Mouse (Mus musculus) erythroblast, embryonic 14.5 days (primary cell): Measurements from ENCODE around the gene Decr2. TPM values are rescaled to one million over a fixed set of nuclear protein-coding genes. Genes with fewer than 3 reads are reported as not detected.
"Not testable (repeated sequence)": the region's sequence is repeated elsewhere in the genome, so short reads cannot be mapped to it uniquely, and the experiment has no call there.

Source experiments
- H3K27me3 ChIP-seq: 2 replicates; pipeline ENCODE4 v1.6.1; 2012; ENCODE audit warnings: inconsistent platforms; ENCODE audit not compliant: control insufficient read depth
- H3K36me3 ChIP-seq: 2 replicates; pipeline ENCODE4 v1.6.1; 2012; ENCODE audit warnings: mild to moderate bottlenecking, inconsistent platforms; ENCODE audit not compliant: control insufficient read depth
- H3K4me1 ChIP-seq: 2 replicates; pipeline ENCODE4 v1.6.1; 2012; ENCODE audit warnings: inconsistent platforms; ENCODE audit not compliant: control insufficient read depth
- H3K4me3 ChIP-seq: replicated peaks from 2 replicates; pipeline ENCODE3; 2012; ENCODE audit warnings: moderate library complexity, mild to moderate bottlenecking, inconsistent platforms
- H3K9me3 ChIP-seq: 2 replicates; pipeline ENCODE4 v1.6.1; 2012; ENCODE audit warnings: low read length, inconsistent platforms, mixed read lengths; ENCODE audit not compliant: control insufficient read depth
- GATA1 ChIP-seq: IDR thresholded peaks from 2 replicates; pipeline ENCODE4 v1.6.1; 2012; ENCODE audit warnings: low read length, inconsistent platforms, mixed read lengths
- TAL1 ChIP-seq: IDR thresholded peaks from 3 replicates; pipeline ENCODE4 v1.6.1; 2012; ENCODE audit warnings: low read length, inconsistent platforms, mixed read lengths
- polyA plus RNA-seq: library from polyadenylated mRNA; stranded (reverse); fragments of >175 nt; gene quantifications from 2 replicates; pipeline ENCODE4 v1.2.3, GENCODE M21; 2012

The Decr2 gene
- polyA plus RNA-seq, 1 experiment = not detected

DNA sequence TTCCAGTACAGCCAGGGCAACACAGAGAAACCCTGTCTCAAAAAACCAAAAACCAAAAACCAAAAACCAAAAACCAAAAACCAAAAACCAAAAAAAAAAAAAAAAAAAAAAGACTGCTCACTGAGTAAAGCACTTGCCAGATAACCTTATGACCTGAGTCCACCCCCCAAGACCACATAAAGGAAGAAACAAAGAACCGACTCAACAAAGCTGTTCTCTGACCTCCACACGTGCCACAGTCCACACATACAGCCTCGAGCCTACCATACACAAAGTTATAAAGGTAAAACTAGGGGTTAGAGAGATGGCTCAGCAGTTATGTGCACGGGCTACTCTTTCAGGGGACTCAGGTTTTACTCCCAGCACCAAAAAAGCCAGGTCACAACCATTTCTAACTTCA is 37.4 kb downstream of the Decr2 start:
- no peaks in the 10 kb centered on the region for H3K9me3 ChIP-seq
- no peaks in the 10 kb centered on the region for H3K36me3 ChIP-seq
- H3K27me3 ChIP-seq = no peaks in the 10 kb centered on the region; the same call in none of the 2 replicates
- no peak overlapping the region for H3K4me3 ChIP-seq
- no peak for TF ChIP-seq TAL1
- peaks cover 15% of the 10 kb centered on the region for H3K4me1 ChIP-seq

DNA sequence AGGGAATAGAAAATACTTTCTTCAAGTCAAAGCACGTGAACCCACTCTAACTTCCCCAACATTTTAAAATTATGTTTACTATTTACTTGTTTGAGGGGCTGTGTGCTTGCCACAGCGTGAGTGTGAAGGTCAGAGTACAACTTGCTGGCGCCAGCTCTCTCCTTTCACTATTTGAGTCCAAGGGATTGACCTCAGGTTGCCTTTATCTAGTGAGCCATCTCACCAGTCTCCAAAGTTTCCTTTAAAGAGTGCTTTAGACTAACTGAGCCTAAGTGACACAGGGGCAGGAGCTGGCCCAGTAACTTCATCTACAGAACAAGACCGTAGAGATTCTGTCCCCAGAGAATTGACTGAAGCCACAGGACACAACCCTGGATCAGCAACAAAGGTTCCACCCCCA is 38.1 kb downstream of the Decr2 start:
- Histone ChIP-seq H3K36me3 (no peaks in the 10 kb centered on the region), H3K9me3 (no peaks in the 10 kb centered on the region), H3K4me1 (peaks cover 15% of the 10 kb centered on the region), H3K27me3 (no peaks in the 10 kb centered on the region; the same call in none of the 2 replicates), H3K4me3 (no peak overlapping the region)
- no peak for TF ChIP-seq GATA1
- TF ChIP-seq TAL1 = no peak

DNA sequence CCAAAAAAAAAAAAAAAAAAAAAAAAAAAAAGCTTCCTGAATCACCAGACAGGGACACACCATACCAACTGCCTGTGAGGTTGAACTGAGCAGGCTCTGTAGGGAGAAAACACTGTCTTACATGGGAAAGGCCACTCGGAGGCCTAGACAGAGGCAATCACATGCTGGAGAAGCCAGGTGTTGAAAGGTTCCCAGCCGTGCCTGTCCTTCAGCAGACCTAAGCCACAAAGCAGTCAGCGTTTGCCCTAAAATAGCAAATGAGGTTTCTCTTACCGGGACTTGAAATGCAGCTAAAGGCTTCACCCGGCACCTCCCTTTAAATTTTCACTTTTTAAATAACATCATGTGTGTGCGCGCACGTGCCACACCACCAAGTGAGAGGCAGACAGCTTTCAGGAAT is 42.0 kb downstream of the Decr2 start:
- Histone ChIP-seq H3K27me3 (no peaks in the 10 kb centered on the region; the same call in 1 of the 2 replicates), H3K9me3 (no peaks in the 10 kb centered on the region), H3K36me3 (no peaks in the 10 kb centered on the region), H3K4me3 (no peak overlapping the region), H3K4me1 (peaks cover 2% of the 10 kb centered on the region)
- TF ChIP-seq TAL1 (peak; percentile 6; the same call in 1 of the 3 replicates), GATA1 (no peak)

DNA sequence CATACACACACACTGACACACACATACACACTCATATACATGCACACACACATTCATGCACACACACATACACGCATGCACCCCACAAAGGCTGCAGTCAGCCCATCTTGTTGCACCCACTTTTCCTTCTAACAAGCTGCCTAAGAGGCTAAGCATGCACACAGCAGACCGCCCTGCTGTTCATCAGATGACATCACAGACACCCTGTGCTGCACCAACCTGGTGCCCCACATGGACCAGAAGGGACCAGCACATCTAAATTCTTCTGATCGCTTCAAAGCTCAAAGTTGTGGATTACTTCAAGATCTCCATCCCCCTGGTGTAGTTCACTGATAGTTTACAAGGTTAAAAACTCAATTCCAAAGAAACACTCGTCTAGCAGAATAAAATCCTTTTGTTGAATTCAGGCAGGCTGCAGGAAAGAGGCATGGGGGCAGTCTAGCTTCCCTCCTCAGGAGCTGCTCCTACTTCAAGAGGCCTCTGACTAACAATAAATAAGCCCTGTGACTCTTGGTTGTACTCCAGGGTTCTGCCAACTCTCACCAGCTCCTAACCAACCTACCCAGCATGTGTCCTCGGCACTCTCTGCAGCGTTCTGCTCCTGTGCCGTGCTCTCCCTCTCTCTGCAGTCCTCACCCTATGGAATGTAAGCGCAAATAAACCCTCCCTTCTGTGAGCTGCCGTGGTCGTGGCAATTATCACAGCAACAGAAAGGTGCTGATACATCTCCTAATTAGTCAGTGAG is 43.7 kb downstream of the Decr2 start:
- H3K27me3 ChIP-seq = no peaks in the 10 kb centered on the region; the same call in 1 of the 2 replicates
- H3K9me3 ChIP-seq = no peaks in the 10 kb centered on the region
- peaks cover 2% of the 10 kb centered on the region for H3K4me1 ChIP-seq
- TF ChIP-seq TAL1 (no peak), GATA1 (no peak)
- H3K36me3 ChIP-seq = no peaks in the 10 kb centered on the region
- no peak overlapping the region for H3K4me3 ChIP-seq

DNA sequence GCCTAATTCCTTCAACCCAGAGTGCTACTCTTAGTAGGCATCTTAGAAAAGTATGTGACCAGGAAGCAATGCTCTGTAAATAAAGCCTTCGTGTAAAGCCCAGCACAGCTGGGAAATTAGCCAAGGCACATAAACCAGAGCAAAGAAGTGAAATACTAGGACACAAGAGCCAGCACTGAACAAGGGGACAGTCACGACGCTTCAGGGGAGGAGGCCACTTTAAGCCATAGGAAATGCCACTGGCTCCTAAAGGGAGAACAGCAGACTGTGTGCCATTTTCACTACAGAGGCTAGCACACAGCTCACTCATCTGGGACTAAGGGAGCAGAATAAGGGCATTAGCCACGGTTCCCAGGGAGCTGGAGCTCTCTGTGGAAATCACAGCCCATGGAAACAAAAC is 44.9 kb downstream of the Decr2 start:
- Histone ChIP-seq H3K27me3 (no peaks in the 10 kb centered on the region; the same call in 1 of the 2 replicates), H3K36me3 (no peaks in the 10 kb centered on the region), H3K4me1 (peaks cover 1% of the 10 kb centered on the region), H3K4me3 (no peak overlapping the region), H3K9me3 (no peaks in the 10 kb centered on the region)
- TF ChIP-seq GATA1 (no peak), TAL1 (no peak)

DNA sequence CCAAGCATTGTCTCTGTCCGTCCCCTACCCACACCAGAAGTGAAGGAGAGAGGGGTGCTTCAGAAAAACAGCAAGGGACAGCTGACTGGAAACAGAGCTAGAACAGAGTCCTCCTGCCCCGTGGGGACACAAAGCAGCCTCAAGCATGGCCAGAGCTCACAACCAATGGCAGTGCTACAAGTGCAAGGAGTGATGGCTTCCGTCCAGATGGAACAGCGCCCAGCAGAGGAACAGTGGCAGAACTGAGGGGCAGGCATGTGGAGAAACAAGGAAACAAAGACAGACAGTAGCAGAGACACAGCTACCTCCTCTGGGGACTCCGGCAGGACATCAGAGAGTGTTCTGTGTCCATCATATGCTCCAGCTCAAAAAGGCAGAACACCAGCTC is 46.9 kb downstream of the Decr2 start:
- Histone ChIP-seq H3K4me1 (no peaks in the 10 kb centered on the region), H3K27me3 (no peaks in the 10 kb centered on the region; the same call in 1 of the 2 replicates), H3K9me3 (no peaks in the 10 kb centered on the region), H3K36me3 (no peaks in the 10 kb centered on the region), H3K4me3 (no peak overlapping the region)
- no peak for TF ChIP-seq TAL1
- no peak for TF ChIP-seq GATA1

DNA sequence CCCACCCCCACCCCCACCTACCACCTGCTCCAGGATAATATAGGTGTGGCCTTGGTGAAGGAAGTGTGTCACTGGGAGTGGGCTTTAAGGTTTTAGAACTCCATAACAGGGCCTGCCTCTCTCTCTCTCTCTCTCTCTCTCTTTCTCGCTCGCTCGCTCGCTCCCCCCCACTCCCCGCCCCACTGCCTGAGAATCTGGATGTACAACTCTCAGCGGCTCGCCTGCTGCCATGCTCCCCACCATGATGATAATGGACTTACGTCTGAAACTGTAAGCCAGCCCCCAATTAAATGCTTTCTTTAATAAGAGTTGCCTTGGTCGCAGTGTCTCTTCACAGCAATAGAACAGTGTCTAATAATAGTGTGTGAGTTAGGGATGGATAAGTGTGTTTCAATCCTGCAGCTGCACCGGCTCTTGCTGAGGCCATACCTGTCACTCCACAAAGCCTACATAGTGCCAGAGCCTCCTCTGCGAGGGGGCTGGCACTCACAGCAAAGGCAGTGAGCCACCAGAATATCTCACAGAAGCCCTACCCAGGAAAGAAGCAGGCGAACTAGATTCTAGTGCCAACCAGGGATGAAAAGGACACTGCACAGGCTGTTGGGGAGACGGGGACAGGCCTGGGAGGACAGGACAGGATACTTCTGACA is 47.4 kb downstream of the Decr2 start:
- Histone ChIP-seq H3K4me3 (no peak overlapping the region), H3K9me3 (no peaks in the 10 kb centered on the region), H3K4me1 (no peaks in the 10 kb centered on the region), H3K36me3 (no peaks in the 10 kb centered on the region), H3K27me3 (no peaks in the 10 kb centered on the region; the same call in 1 of the 2 replicates)
- no peak for TF ChIP-seq GATA1
- TF ChIP-seq TAL1 = no peak

DNA sequence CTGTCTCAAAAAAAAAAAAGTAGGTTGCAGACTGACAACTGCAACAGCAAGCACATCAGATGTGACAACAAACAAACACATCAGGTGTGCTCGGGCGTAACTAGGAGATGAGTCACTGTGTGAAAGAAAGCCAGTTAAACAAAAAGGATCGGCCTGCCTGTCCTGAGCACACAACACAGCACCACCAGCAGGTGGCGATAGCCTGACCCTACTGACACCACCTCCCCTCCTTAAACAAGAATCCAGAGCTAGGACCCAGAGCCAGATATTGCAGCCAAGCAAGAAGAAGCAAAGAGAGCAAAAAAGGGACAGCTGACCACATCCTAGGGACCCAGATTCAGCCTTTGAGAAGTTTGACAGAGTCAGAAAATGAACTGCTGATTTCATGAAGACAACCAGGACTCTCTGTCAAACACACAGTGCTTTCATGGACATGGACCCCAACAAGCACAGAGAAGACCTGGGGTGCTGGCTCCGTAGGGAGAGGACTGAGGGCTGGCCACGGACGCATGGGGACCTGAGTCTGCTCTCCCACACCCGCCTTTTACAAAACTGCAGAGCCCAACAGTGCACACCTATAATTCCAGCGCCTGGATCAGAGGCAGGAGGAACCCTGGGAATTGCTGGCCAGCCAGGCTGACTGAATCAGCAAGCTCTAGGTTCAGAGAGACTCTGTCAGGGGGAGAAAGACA is 48.9 kb downstream of the Decr2 start:
- H3K36me3 ChIP-seq = no peaks in the 10 kb centered on the region
- H3K4me3 ChIP-seq = no peak overlapping the region
- no peak for TF ChIP-seq TAL1
- no peak for TF ChIP-seq GATA1
- H3K27me3 ChIP-seq = no peaks in the 10 kb centered on the region; the same call in 1 of the 2 replicates
- no peaks in the 10 kb centered on the region for H3K4me1 ChIP-seq
- no peaks in the 10 kb centered on the region for H3K9me3 ChIP-seq

DNA sequence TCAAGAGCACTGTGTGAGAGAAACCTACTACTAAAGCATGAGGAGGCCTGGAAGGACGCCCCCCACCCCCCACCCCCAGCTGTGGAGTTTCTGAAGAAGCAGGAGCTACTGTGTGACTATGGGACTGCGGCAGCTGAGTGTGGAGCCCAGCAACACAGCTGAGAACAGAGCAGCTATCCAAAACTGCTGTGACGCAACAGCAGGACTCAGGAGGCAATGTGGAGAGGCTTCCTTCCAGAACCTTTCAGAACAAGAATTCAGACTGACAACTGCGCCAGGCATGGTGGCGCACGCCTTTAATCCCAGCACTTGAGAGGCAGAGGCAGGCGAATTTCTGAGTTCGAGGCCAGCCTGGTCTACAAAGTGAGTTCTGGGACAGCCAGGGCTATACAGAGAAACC is 49.4 kb downstream of the Decr2 start:
- not testable (repeated sequence) for H3K36me3 ChIP-seq, H3K4me1 ChIP-seq, H3K9me3 ChIP-seq, H3K4me3 ChIP-seq, H3K27me3 ChIP-seq
